Mouse (Mus musculus) lung, embryonic 15.5 days (tissue): ENCODE results near the gene Gm10717. TPM values are rescaled to one million over a fixed set of nuclear protein-coding genes. Genes with fewer than 3 reads are reported as not detected.
A peak's percentile ranks its signal among the peaks of the same experiment; 100 is the strongest.
"Not testable (repeated sequence)": the region's sequence is repeated elsewhere in the genome, so short reads cannot be mapped to it uniquely, and the experiment has no call there.

Experiments used
- ATAC-seq: fragments of 200-750 bp; cut with Nextera tagmentation; 2 replicates; pipeline ENCODE4 v1.8.0; 2017; ENCODE audit warnings: moderate number of reproducible peaks, borderline replicate concordance; ENCODE audit not compliant: low FRiP score, low TSS enrichment; ENCODE audit errors: extremely low read depth
- H3K27ac ChIP-seq: fragments of 300-500 bp; sonication (generic); 2 replicates; pipeline ENCODE4 v1.5.1; 2015; ENCODE audit warnings: moderate library complexity, mild to moderate bottlenecking, inconsistent platforms
- H3K27me3 ChIP-seq: fragments of 300-500 bp; sonication (generic); 2 replicates; pipeline ENCODE4 v1.6.1; 2015; ENCODE audit warnings: inconsistent platforms
- H3K36me3 ChIP-seq: fragments of 300-500 bp; sonication (generic); 2 replicates; pipeline ENCODE4 v1.6.1; 2015; ENCODE audit warnings: inconsistent platforms
- H3K4me1 ChIP-seq: fragments of 300-500 bp; sonication (generic); 2 replicates; pipeline ENCODE4 v1.6.1; 2015; ENCODE audit warnings: inconsistent platforms
- H3K4me2 ChIP-seq: fragments of 300-500 bp; sonication (generic); 2 replicates; pipeline ENCODE4 v1.6.1; 2015; ENCODE audit warnings: inconsistent platforms, mild to moderate bottlenecking, moderate library complexity
- H3K4me3 ChIP-seq: fragments of 300-500 bp; sonication (generic); 2 replicates; pipeline ENCODE4 v1.5.1; 2015; ENCODE audit warnings: mild to moderate bottlenecking, inconsistent platforms
- H3K9ac ChIP-seq: fragments of 300-500 bp; sonication (generic); 2 replicates; pipeline ENCODE4 v1.6.1; 2015; ENCODE audit warnings: inconsistent platforms
- H3K9me3 ChIP-seq: fragments of 300-500 bp; sonication (generic); 2 replicates; pipeline ENCODE4 v1.6.1; 2016; ENCODE audit warnings: inconsistent platforms
- WGBS: fragments of 180-500 bp; shearing (Covaris S2); methylation state at CpG from one replicate; pipeline ENCODE4 v1.1.7; 2015; 5-methylcytosine and 5-hydroxymethylcytosine counted together
- polyA plus RNA-seq: library from polyadenylated mRNA; unstranded; fragments of >200 nt; fragmentation: Nextera tagmentation; extraction: Ambion mirVana; gene quantifications from 2 replicates; pipeline ENCODE4 v1.2.1, GENCODE M21; 2015

Gene Gm10717
- 0.44 TPM in 1 of 2 replicates, not detected in the other for polyA plus RNA-seq

DNA sequence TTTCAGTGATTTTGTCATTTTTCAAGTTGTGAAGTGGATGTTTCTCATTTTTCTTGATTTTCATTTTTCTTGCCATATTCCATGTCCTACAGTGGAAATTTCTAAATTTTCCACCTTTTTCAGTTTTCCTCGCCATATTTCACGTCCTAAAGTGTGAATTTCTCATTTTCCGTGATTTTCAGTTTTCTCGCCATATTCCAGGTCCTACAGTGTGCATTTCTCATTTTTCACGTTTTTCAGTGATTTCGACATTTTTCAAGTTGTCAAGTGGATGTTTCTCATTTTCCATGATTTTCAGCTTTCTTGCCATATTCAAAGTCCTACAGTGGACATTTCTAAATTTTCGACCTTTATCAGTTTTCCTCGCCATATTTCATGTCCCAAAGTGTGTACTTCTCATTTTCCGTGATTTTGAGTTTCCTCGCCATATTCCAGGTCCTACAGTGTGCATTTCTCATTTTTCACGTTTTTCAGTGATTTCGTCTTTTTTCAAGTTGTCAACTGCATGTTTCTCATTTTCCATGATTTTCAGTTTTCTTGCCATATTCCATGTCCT, at the start of gene Gm10717:
Gene Gm10717, plus strand, starts transcription at position 506 of the 556 bp plus-strand sequence.
- H3K27me3 ChIP-seq: not testable (repeated sequence)

DNA sequence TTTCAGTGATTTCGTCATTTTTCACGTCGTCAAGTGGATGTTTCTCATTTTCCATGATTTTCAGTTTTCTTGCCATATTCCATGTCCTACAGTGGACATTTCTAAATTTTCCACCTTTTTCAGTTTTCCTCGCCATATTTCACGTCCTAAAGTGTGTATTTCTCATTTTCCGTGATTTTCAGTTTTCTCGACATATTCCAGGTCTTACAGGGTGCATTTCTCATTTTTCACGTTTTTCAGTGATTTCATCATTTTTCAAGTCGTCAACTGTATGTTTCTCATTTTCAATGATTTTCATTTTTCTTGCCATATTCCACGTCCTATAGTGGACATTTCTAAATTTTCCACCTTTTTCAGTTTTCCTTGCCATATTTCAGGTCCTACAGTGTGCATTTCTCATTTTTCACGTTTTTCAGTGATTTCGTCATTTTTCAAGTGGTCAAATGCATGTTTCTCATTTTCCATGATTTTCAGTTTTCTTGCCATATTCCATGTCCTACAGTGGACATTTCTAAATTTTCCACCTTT, 24.7 kb upstream of the Gm10717 start, which contains the start of gene Gm10722:
Gene Gm10722, plus strand, starts transcription at position 478 of the 528 bp plus-strand sequence.
- not testable (repeated sequence) for ATAC-seq, H3K4me1 ChIP-seq, H3K4me3 ChIP-seq, H3K9ac ChIP-seq, H3K4me2 ChIP-seq, H3K27ac ChIP-seq, H3K9me3 ChIP-seq, H3K27me3 ChIP-seq, H3K36me3 ChIP-seq
- WGBS: 71% methylated on average over 12 of the region's 12 CpGs

More for the DNA sequence above, at the start of gene Gm10717:
- H3K9ac ChIP-seq, H3K9me3 ChIP-seq, H3K4me3 ChIP-seq, H3K4me2 ChIP-seq, ATAC-seq, H3K36me3 ChIP-seq, H3K27ac ChIP-seq, H3K4me1 ChIP-seq: not testable (repeated sequence)
- 72% methylated on average over 12 of the region's 12 CpGs for WGBS

- not testable (repeated sequence) for ATAC-seq, H3K9me3 ChIP-seq, H3K4me2 ChIP-seq, H3K27me3 ChIP-seq, H3K36me3 ChIP-seq, H3K4me3 ChIP-seq, H3K4me1 ChIP-seq, H3K9ac ChIP-seq, H3K27ac ChIP-seq
- WGBS: 64% methylated on average over 8 of the region's 8 CpGs
Measured at GRCm38 (mm10) chr9:3001006-3001405, 24.2 kb upstream of the Gm10717 start.

DNA sequence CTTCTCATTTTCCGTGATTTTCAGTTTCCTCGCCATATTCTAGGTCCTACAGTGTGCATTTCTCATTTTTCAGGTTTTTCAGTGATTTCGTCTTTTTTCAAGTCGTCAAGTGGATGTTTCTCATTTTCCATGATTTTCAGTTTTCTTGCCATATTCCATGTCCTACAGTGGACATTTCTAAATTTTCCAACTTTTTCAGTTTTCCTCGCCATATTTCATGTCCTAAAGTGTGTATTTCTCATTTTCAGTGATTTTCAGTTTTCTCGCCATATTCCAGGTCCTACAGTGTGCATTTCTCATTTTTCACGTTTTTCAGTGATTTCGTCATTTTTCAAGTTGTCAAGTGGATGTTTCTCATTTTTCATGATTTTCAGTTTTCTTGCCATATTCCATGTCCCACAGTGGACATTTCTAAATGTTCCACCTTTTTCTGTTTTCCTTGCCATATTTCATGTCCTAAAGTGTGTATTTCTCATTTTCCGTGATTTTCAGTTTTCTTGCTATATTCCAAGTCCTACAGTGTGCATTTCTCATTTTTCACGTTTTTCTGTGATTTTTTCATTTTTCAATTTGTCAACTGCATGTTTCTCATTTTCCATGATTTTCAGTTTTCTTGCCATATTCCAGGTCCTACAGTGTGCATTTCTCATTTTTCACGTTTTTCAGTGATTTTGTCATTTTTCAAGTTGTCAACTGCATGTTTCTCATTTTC, 23.1 kb upstream of the Gm10717 start:
- 69% methylated on average over 9 of the region's 11 CpGs for WGBS
- not testable (repeated sequence) for H3K9me3 ChIP-seq

GRCm38 (mm10) chr9:3002794-3003396, 22.3 kb upstream of the Gm10717 start, which contains the start of gene Gm11168:
Gene Gm11168, plus strand, starts transcription at chr9:3003346.
- WGBS: 74% methylated on average over 6 of the region's 14 CpGs
- not testable (repeated sequence) for H3K9ac ChIP-seq, H3K27me3 ChIP-seq, H3K36me3 ChIP-seq, ATAC-seq, H3K4me3 ChIP-seq, H3K4me2 ChIP-seq, H3K4me1 ChIP-seq, H3K27ac ChIP-seq, H3K9me3 ChIP-seq

More for the DNA sequence above, 23.1 kb upstream of the Gm10717 start:
- H3K4me2 ChIP-seq, H3K4me3 ChIP-seq, H3K4me1 ChIP-seq, H3K27me3 ChIP-seq, H3K36me3 ChIP-seq, H3K27ac ChIP-seq, H3K9ac ChIP-seq: not testable (repeated sequence)
- ATAC-seq: peak; percentile 91

GRCm38 (mm10) chr9:3006179-3006578, 19.0 kb upstream of the Gm10717 start:
- H3K4me3 ChIP-seq, H3K27ac ChIP-seq, ATAC-seq, H3K9ac ChIP-seq, H3K36me3 ChIP-seq, H3K9me3 ChIP-seq, H3K4me2 ChIP-seq, H3K27me3 ChIP-seq, H3K4me1 ChIP-seq: not testable (repeated sequence)
- 80% methylated on average over 1 of the region's 5 CpGs for WGBS

DNA sequence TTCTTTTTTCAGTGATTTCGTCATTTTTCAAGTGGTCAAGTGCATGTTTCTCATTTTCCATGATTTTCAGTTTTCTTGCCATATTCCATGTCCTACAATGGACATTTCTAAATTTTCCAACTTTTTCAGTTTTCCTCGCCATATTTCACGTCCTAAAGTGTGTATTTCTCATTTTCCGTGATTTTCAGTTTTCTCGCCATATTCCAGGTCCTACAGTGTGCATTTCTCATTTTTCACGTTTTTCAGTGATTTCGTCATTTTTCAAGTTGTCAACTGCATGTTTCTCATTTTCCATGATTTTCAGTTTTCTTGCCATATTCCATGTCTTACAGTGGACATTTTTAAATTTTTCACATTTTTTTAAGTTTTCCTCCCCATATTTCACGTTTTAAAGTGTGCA, 18.6 kb upstream of the Gm10717 start:
- H3K9me3 ChIP-seq, H3K27me3 ChIP-seq, H3K27ac ChIP-seq, H3K9ac ChIP-seq, H3K4me3 ChIP-seq, H3K4me1 ChIP-seq, H3K4me2 ChIP-seq, H3K36me3 ChIP-seq: not testable (repeated sequence)
- 72% methylated on average over 8 of the region's 8 CpGs for WGBS
- ATAC-seq: peak; percentile 73

GRCm38 (mm10) chr9:3007272-3007671, 17.9 kb upstream of the Gm10717 start:
- not testable (repeated sequence) for H3K4me2 ChIP-seq, H3K9me3 ChIP-seq, H3K36me3 ChIP-seq, H3K27ac ChIP-seq, H3K4me1 ChIP-seq, H3K9ac ChIP-seq, H3K4me3 ChIP-seq, H3K27me3 ChIP-seq
- 0 out of 2 replicates have a peak, but pooled peaks have one; percentile 32 for ATAC-seq
- 74% methylated on average over 8 of the region's 9 CpGs for WGBS

GRCm38 (mm10) chr9:3009331-3009730, 15.9 kb upstream of the Gm10717 start:
- H3K9me3 ChIP-seq, H3K9ac ChIP-seq, H3K4me1 ChIP-seq, H3K36me3 ChIP-seq, H3K4me3 ChIP-seq, H3K27me3 ChIP-seq, H3K4me2 ChIP-seq, H3K27ac ChIP-seq: not testable (repeated sequence)
- no CpG with 5 or more reads among the region's 5 CpGs for WGBS
- peak; percentile 55; the same call in 1 of the 2 replicates for ATAC-seq

GRCm38 (mm10) chr9:3012054-3012621, 13.1 kb upstream of the Gm10717 start:
- H3K9ac ChIP-seq, ATAC-seq, H3K4me2 ChIP-seq, H3K4me1 ChIP-seq, H3K4me3 ChIP-seq, H3K27me3 ChIP-seq, H3K9me3 ChIP-seq, H3K27ac ChIP-seq, H3K36me3 ChIP-seq: not testable (repeated sequence)
- 78% methylated on average over 3 of the region's 7 CpGs for WGBS

GRCm38 (mm10) chr9:3012733-3013279, 12.4 kb upstream of the Gm10717 start, which contains the start of gene Gm10721:
Gene Gm10721, plus strand, starts transcription at chr9:3013140.
- H3K4me3 ChIP-seq, H3K36me3 ChIP-seq, H3K9me3 ChIP-seq, H3K4me1 ChIP-seq, H3K4me2 ChIP-seq, H3K27ac ChIP-seq, H3K27me3 ChIP-seq, H3K9ac ChIP-seq: not testable (repeated sequence)
- 82% methylated on average over 1 of the region's 11 CpGs for WGBS
- peak; percentile 67 for ATAC-seq
